Mouse (Mus musculus) embryonic facial prominence, embryonic 14.5 days (tissue): ENCODE measurements around the gene Cgref1. TPM values are rescaled to one million over a fixed set of nuclear protein-coding genes. Genes with fewer than 3 reads are reported as not detected.
A peak's percentile ranks its signal among the peaks of the same experiment; 100 is the strongest.

Source experiments
- ATAC-seq: fragments of 200-750 bp; cut with Nextera tagmentation; 2 replicates; pipeline ENCODE4 v1.8.0; 2017; ENCODE audit warnings: low read depth, moderate number of reproducible peaks, moderate TSS enrichment
- DNase-seq: peaks from one replicate; pipeline ENCODE4 v3.0.0-alpha.2; 2015; ENCODE audit warnings: low spot score
- H3K27ac ChIP-seq: fragments of 300-500 bp; sonication (generic); replicated peaks from 2 replicates; pipeline ENCODE4 v1.5.1; 2014; ENCODE audit warnings: low read depth, mild to moderate bottlenecking, low read length, moderate library complexity
- H3K27me3 ChIP-seq: fragments of 300-500 bp; sonication (generic); replicated peaks from 2 replicates; pipeline ENCODE4 v1.6.1; 2014; ENCODE audit warnings: low read length; ENCODE audit not compliant: control insufficient read depth, insufficient read depth
- H3K36me3 ChIP-seq: fragments of 300-500 bp; sonication (generic); 2 replicates; pipeline ENCODE4 v1.6.1; 2014; ENCODE audit warnings: low read length, mixed read lengths; ENCODE audit not compliant: control insufficient read depth, insufficient read depth
- H3K4me1 ChIP-seq: fragments of 300-500 bp; sonication (generic); 2 replicates; pipeline ENCODE4 v1.6.1; 2014; ENCODE audit warnings: antibody characterized with exemption, low read length; ENCODE audit not compliant: control insufficient read depth, insufficient read depth
- H3K4me2 ChIP-seq: fragments of 300-500 bp; sonication (generic); 2 replicates; pipeline ENCODE4 v1.6.1; 2014; ENCODE audit warnings: low read depth, mild to moderate bottlenecking, low read length, moderate library complexity, mixed read lengths
- H3K4me3 ChIP-seq: fragments of 300-500 bp; sonication (generic); 2 replicates; pipeline ENCODE4 v1.5.1; 2014; ENCODE audit warnings: low read depth, mild to moderate bottlenecking, low read length
- H3K9ac ChIP-seq: fragments of 300-500 bp; sonication (generic); 2 replicates; pipeline ENCODE4 v1.6.1; 2014; ENCODE audit warnings: low read depth, mild to moderate bottlenecking, low read length, moderate library complexity, mixed read lengths
- H3K9me3 ChIP-seq: fragments of 300-500 bp; sonication (generic); 2 replicates; pipeline ENCODE4 v1.6.1; 2016; ENCODE audit warnings: low read length; ENCODE audit not compliant: control insufficient read depth
- WGBS: fragments of 180-500 bp; shearing (Covaris S2); extraction: QIAGEN DNeasy Blood & Tissue Kit; methylation state at CpG from one replicate; pipeline ENCODE4 v1.1.7; 2014; 5-methylcytosine and 5-hydroxymethylcytosine counted together
- polyA plus RNA-seq: library from polyadenylated mRNA; unstranded; fragments of >200 nt; fragmentation: Nextera tagmentation; extraction: Ambion mirVana; gene quantifications from 2 replicates; pipeline ENCODE4 v1.2.1, GENCODE M21; 2014

The Cgref1 gene
- polyA plus RNA-seq, 1 experiment from 2014 or later: 51.1 TPM

DNA sequence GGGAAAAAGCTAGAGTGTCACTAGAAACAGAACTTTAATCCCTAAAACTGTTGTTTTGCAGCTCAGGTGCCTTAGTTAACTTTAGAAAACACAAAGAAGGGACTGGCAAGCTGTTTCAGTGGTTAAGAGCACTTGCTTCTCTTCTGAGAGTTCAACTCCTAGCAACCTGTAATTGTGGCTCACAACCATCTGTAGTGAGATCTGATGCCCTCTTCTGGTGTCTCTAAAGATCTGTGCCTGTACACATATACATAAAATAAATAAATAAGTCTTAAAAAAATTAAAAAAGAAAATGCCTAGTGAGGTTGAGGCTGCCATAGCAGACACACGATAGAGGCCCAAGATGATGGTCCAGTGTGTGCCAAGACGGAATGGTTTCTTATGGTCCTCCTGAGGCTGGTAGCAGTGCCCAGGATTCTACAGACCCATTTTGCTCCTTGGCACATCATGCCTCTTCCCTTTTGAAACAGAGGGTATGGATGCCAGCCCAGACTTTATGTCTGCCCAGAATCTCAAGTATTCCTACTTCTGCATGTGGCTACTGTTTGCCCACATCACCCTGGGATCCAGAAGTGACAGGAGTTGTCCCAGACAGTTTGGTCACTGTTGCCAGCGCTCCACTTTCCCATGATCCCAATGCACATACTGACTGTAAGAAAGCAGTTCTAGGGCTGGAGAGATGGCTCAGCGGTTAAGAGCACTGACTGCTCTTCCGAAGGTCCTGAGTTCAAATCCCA is 10.5 kb downstream of the Cgref1 start:
- DNase-seq (no peak), ATAC-seq (no peak)
- Histone ChIP-seq H3K27ac (no peak overlapping the region), H3K9ac (no peak overlapping the region), H3K4me1 (no peaks in the 10 kb centered on the region), H3K4me2 (no peak overlapping the region), H3K36me3 (no peaks in the 10 kb centered on the region), H3K27me3 (no peaks in the 10 kb centered on the region), H3K9me3 (no peaks in the 10 kb centered on the region), H3K4me3 (no peak overlapping the region)
- WGBS: 84% methylated on average over 5 of the region's 5 CpGs

DNA sequence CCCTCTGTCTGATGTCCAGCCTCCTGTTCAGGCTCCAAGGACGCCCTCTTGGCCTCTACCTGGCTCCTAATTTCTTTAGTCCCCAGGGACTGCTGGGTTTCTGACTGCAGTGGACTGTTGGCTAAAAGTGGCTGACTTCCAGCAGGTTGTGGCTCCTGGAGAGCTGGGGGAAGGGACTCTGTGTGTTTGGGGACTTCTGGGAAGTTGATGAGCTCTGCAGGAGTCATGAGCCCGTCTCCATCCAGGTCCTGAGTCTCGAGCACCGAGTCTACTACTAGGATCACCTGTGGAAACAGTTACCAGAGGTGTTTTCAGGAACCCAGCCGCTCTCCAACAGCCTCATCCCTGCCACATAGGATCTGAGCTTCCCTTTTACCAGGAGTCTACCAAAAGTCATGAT is 11.7 kb downstream of the Cgref1 start:
- no peaks in the 10 kb centered on the region for H3K9me3 ChIP-seq
- WGBS: 65% methylated on average over 5 of the region's 5 CpGs
- no peaks in the 10 kb centered on the region for H3K36me3 ChIP-seq
- no peaks in the 10 kb centered on the region for H3K27me3 ChIP-seq
- DNase-seq (no peak), ATAC-seq (no peak)
- H3K4me2 ChIP-seq: no peak overlapping the region
- H3K9ac ChIP-seq: no peak overlapping the region
- no peaks in the 10 kb centered on the region for H3K4me1 ChIP-seq
- no peak overlapping the region for H3K27ac ChIP-seq
- no peak overlapping the region for H3K4me3 ChIP-seq

DNA sequence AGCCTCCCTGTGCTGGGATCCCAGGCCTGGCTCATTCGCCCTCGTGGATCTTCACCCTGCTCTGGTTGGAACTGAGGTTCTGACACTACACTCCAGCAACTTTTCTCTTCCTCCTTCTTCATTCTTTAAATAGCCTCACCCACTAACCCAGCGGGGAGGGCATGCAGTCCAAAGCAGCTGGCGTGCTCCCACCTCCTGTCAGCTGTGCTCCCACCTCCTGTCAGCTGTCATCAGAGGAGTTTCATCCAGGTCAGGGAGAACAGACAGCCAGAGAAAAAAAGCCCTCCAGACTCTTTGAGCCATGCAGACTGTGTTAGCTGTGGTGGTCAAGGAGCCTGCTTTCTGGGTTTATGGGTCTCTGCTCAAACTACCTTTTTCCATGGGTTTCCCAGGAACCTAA is 14.0 kb downstream of the Cgref1 start:
- ATAC-seq (0 out of 2 replicates have a peak, but pooled peaks have one; percentile 7), DNase-seq (peak; percentile 50)
- Histone ChIP-seq H3K4me2 (no peak overlapping the region), H3K4me3 (no peak overlapping the region), H3K36me3 (no peaks in the 10 kb centered on the region), H3K4me1 (no peaks in the 10 kb centered on the region), H3K27me3 (no peaks in the 10 kb centered on the region), H3K9me3 (no peaks in the 10 kb centered on the region), H3K9ac (no peak overlapping the region), H3K27ac (no peak overlapping the region)
- 85% methylated on average over 4 of the region's 4 CpGs for WGBS

DNA sequence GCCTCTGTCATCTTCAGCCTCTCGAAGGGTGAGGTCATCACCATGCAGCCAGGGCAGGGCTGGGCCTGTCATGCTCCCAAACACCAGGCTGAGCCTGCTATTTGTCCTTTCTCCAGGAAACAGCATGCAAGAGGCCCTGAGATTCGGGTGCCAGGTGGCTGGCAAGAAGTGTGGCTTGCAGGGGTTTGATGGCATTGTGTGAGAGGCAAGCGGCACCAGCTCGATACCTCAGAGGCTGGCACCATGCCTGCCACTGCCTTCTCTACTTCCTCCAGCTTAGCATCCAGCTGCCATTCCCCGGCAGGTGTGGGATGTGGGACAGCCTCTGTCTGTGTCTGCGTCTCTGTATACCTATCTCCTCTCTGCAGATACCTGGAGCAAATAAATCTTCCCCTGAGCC is 14.5 kb downstream of the Cgref1 start:
- peak; percentile 24; the same call in 1 of the 2 replicates for ATAC-seq
- no peaks in the 10 kb centered on the region for H3K9me3 ChIP-seq
- no peaks in the 10 kb centered on the region for H3K27me3 ChIP-seq
- H3K4me1 ChIP-seq: no peaks in the 10 kb centered on the region
- H3K36me3 ChIP-seq: no peaks in the 10 kb centered on the region
- no peak for DNase-seq
- WGBS: 93% methylated on average over 5 of the region's 6 CpGs
- H3K27ac ChIP-seq: no peak overlapping the region
- H3K9ac ChIP-seq: no peak overlapping the region
- no peak overlapping the region for H3K4me3 ChIP-seq
- H3K4me2 ChIP-seq: no peak overlapping the region

DNA sequence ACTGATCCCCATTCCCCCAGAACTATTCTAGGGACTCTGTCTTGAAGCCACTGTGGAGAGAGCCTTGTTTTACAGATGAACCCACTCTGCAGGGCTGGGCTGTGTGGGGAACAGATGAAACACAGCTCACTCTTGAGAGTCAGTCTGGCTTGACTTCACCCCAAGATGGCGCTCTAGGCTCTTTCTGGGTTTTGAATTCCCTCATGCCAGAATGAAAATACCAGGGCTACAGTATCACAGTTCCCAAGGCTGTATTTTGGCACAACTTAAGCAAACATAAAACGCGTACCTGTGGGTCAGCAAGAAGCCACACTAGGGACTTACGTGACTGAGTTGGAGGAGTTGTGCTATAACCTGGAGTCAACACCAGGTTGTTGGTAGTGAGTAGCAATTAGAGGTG is 15.3 kb downstream of the Cgref1 start:
- Histone ChIP-seq H3K4me2 (no peak overlapping the region), H3K27ac (no peak overlapping the region), H3K4me3 (no peak overlapping the region), H3K27me3 (no peaks in the 10 kb centered on the region), H3K9ac (no peak overlapping the region), H3K4me1 (no peaks in the 10 kb centered on the region), H3K9me3 (no peaks in the 10 kb centered on the region), H3K36me3 (no peaks in the 10 kb centered on the region)
- ATAC-seq: no peak
- 38% methylated on average over 4 of the region's 4 CpGs for WGBS
- peak; percentile 76 for DNase-seq

DNA sequence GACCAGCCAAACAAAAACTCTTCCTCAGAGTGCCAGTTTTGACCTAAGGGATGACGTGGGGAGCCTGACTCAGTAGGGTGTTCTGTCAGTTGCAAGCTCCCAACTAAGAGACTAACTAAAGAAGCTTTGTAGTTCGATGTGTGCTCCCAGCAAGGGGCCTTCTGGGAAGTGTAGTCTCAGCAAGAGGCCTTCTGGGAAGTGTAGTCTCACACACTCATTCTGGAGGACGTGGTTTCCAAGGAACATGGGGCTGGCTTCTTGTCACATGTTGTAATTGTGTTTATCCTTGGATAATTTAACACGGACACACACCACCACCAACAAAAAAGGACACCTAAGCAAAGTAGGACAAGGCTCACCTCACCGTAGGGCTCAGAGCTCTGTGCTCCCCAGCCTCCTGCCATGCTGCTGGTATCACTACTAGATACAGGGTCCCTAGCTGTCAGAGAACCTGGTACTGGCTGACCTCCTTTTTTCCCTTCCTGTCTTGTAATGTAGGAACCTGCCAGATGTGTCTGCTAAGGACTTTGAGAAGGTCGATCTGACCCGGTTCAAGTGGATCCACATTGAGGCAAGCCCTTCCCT is 17.4 kb downstream of the Cgref1 start:
- DNase-seq: peak; percentile 73
- Histone ChIP-seq H3K27me3 (no peaks in the 10 kb centered on the region), H3K27ac (no peak overlapping the region), H3K36me3 (no peaks in the 10 kb centered on the region), H3K9me3 (no peaks in the 10 kb centered on the region), H3K4me3 (no peak overlapping the region), H3K4me2 (peak overlapping the region; percentile 28; the same call in 1 of the 2 replicates), H3K4me1 (no peaks in the 10 kb centered on the region), H3K9ac (no peak overlapping the region)
- 44% methylated on average over 7 of the region's 7 CpGs for WGBS
- peak; percentile 58; the same call in 1 of the 2 replicates for ATAC-seq

DNA sequence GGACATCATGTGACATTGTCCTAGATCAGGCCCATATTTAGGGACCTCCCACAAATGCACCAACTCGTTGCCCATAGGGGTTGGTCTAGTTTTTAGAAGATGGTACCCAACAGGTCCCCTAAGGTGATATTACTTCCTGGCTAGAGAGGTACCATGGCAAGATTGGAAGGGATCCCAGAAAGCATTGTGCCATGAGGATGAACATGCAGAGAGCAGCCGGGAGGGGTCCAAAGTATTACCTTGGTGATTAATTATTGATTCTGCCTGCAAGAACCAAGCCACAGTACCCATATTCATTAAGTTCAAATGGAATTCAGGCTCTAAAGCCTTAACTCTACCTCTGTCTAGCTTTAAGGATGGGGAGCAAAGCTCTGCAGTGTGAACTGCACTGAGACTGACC is 19.3 kb downstream of the Cgref1 start:
- H3K36me3 ChIP-seq: peaks cover under 1% of the 10 kb centered on the region; the same call in 1 of the 2 replicates
- H3K9ac ChIP-seq: no peak overlapping the region
- H3K4me1 ChIP-seq: peaks cover 11% of the 10 kb centered on the region
- WGBS: 72% methylated on average over 2 of the region's 2 CpGs
- no peak overlapping the region for H3K4me3 ChIP-seq
- ATAC-seq (no peak), DNase-seq (no peak)
- H3K27ac ChIP-seq: no peak overlapping the region
- H3K4me2 ChIP-seq: no peak overlapping the region
- no peaks in the 10 kb centered on the region for H3K27me3 ChIP-seq
- H3K9me3 ChIP-seq: no peaks in the 10 kb centered on the region

DNA sequence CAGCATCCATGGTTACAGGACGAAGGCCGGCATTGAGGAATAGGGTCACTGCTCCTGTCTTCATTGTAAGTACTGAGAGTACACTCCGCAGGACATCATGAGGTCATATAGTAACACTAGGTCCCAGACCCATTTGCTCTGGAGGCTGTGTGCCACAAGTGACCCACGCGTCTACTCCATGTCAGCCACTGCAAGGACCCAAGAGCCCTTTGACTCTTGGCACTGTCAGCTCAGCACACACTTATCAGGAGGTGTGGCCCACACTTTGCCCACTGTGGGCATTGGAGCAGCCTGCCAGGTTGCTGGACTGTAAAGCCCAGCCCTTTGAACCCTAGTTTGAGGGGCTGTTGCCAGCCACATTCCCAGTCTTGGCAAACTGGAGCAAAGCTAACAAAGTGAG is 20.2 kb downstream of the Cgref1 start:
- H3K36me3 ChIP-seq: peaks cover 9% of the 10 kb centered on the region
- WGBS: over 99% methylated on average over 5 of the region's 5 CpGs
- H3K4me3 ChIP-seq: no peak overlapping the region
- no peaks in the 10 kb centered on the region for H3K9me3 ChIP-seq
- no peak overlapping the region for H3K9ac ChIP-seq
- H3K4me1 ChIP-seq: peaks cover 11% of the 10 kb centered on the region
- H3K4me2 ChIP-seq: no peak overlapping the region
- H3K27ac ChIP-seq: no peak overlapping the region
- ATAC-seq (no peak), DNase-seq (no peak)
- no peaks in the 10 kb centered on the region for H3K27me3 ChIP-seq

DNA sequence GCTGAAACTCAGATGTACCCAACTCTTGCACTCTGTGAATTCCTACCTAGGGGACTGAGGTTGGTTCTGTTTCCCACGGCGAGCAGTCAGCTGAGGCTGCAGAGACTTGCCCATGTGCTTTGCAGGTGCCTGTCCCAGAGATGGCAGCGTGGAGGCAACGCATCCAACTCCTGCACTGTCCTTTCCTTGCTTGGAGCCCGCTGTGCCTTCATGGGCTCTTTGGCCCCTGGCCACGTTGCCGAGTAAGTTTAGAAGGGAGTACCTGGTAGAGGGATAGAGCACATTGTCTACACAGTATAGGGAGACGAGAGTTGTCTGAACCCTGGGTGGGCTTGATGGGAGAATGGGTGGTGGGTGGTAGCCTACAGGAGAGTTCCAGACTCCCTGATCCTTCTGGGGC is 20.8 kb downstream of the Cgref1 start:
- no peak overlapping the region for H3K4me2 ChIP-seq
- peaks cover 11% of the 10 kb centered on the region for H3K4me1 ChIP-seq
- H3K9ac ChIP-seq: no peak overlapping the region
- DNase-seq (no peak), ATAC-seq (no peak)
- H3K9me3 ChIP-seq: no peaks in the 10 kb centered on the region
- 76% methylated on average over 8 of the region's 8 CpGs for WGBS
- H3K27ac ChIP-seq: no peak overlapping the region
- no peaks in the 10 kb centered on the region for H3K27me3 ChIP-seq
- no peak overlapping the region for H3K4me3 ChIP-seq
- H3K36me3 ChIP-seq: peaks cover 15% of the 10 kb centered on the region
